Mouse (Mus musculus): ENCODE measurements around the gene Gal3st1. TPM values are rescaled to one million over a fixed set of nuclear protein-coding genes. Genes with fewer than 3 reads are reported as not detected.

The Gal3st1 gene
- total RNA-seq (2023; ENCODE audit: inconsistent age): 0.29 to 0.36 TPM in 2 of 4 replicates, not detected in the others

DNA sequence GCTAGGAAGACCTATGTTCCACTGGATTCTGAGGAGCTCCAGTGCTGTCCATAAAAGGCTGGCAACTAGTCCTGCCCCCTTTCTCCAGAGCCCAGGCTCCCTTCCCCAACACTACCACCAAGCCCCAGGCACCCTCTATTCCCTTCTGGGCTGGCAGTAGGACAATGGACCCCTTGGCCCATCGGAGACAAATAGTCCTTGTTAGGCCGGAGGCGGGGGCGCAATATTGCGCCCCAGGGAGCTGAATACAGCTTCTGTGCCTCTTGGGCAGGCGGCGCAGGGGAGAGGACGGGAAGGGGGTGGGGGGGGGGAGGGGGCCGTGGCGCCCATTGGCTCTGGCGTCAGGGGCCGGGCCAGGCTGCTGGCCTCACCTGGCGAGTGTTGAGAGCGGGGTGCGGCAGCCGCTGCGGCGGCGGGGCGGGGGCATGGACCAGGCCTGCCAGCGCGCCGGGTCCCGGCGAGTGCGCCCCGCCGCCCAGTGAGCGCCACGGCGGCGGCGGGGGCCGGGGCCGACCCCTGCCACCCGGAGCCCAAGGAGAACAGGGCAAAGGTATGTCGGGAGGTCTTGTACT, at the start of gene Gal3st1:
Gene Gal3st1 (plus strand): TSS at position 346 of the 572 bp plus-strand sequence.

DNA sequence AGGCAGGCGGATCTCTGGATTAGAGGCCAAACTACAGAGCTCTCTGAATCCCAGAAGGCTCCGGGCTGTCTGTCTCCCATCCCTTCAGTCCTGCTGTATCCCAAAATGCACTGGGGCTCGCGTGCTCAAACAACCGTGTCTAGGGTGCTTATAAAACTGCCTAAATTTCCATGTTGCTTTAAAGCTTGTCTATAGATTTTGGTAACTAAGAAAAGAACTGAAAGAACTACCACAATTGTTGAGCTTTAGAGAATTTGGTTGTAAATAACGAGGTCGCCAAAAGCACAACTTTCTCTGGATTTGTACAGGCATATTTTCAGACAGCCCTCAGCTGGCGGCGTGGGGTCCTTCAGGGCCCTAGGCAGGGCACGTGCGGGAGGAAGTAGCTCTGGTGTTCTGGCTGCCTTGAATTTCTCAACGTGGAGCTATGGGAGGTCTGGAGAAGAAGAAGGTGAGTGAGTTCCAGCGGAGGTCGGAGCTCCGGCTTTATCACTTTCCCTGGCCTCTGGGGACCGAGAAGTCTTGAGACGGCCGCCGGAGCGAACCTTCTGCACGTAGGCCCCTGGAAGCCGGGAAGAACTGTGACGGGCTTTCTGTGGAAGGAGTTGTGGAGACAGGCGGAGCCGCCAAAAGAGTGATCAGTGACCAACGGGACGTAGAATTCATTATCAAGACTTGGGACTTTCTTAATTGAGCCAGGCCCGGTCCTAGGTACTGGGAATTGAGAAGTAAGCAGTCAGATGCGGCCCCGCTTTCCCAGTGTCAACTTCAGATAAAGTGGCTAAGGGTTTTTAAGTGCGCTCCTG, 19.6 kb upstream of the Gal3st1 start, which contains the start of gene Pes1:
Gene Pes1 (plus strand): TSS at position 366 of the 806 bp plus-strand sequence.

DNA sequence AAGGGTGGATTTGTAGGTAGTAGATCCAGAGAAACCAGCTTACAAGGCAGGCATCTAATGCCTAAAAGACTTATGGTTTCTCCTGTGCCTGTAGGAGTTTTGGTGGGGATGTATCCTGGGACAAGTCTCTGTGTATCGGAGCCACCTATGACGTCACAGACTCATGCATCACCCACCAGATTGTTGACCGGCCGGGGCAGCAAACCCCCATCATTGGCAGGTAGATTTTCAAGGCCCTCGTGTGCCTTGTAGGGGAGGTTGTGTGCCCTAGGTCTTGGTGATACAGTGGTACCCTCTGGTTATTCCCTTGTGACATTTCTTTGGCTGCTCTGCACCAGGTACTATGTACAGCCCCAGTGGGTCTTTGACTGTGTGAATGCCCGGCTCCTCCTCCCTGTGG, 6.8 kb upstream of the Gal3st1 start, which contains the start of gene 4930556J24Rik:
Gene 4930556J24Rik (minus strand): TSS at position 101 of the 400 bp plus-strand sequence.

DNA sequence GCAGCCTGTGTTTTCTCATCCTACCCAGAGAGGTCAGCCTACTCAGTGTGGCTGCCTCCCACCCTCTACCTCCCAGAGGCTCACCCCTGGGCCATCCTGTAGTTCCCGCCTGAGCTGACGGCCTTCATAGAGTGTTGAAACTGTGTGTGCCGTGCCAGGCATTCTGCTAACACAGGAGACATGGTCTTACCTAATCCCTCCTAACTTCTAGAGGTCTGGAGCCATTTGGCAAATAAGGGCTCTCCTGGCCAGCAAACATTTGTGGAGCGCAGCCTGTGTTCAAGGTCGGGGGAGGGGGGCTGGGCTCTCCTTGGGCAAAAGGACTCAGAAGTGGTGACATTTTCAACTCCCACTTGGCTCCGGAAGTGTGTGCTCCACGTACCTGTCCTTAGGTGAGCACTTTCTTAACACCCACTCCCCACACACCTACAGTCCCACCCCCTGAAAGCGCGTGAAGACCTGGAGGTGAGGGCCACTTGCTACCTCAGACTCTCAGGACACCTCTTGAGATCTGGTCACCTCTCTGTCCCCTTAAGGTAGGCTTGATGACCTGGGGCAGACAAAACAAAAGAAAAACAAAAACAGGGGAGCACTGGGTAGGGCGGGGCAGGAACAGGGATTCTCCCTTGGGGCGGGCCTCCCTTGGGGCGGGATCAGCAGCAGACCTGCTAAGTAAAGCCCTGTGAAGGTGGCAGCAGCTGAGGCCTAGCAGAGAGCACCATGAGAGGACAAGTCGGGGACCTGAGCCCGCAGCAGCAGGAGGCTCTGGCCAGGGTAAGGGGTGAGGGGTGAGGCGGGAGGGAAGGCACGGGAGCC, 47.9 kb downstream of the Gal3st1 start, which contains the start of gene Sec14l4:
Gene Sec14l4 (plus strand): TSS at position 337 of the 816 bp plus-strand sequence.

Other genes starting within 250 kb of the Gal3st1 start
- gene Osbp2, start 119.7 kb upstream of the Gal3st1 start, total RNA-seq (2023; ENCODE audit: inconsistent age): not detected in 4 replicates
- 0.84 to 1.5 TPM (median 0.98 TPM) in 4 replicates for gene 4921536K21Rik, start 88.5 kb upstream of the Gal3st1 start, total RNA-seq (2023; ENCODE audit: inconsistent age)
- gene Dusp18, start 88.4 kb upstream of the Gal3st1 start, total RNA-seq (2023; ENCODE audit: inconsistent age): 21.1 to 25.3 TPM (median 23.7 TPM) in 4 replicates
- gene Slc35e4, start 69.0 kb upstream of the Gal3st1 start, total RNA-seq (2023; ENCODE audit: inconsistent age): 7.0 to 8.9 TPM (median 7.8 TPM) in 4 replicates
- gene Tcn2, start 51.5 kb upstream of the Gal3st1 start, total RNA-seq (2023; ENCODE audit: inconsistent age): 24.6 to 26.8 TPM (median 26.2 TPM) in 4 replicates
- gene Pes1, start 19.7 kb upstream of the Gal3st1 start, total RNA-seq (2023; ENCODE audit: inconsistent age): 84.1 to 95.1 TPM (median 92.3 TPM) in 4 replicates
- gene 4930556J24Rik, start 6.9 kb upstream of the Gal3st1 start, total RNA-seq (2023; ENCODE audit: inconsistent age): not detected in 4 replicates
- not detected in 4 replicates for gene Sec14l4, start 47.8 kb downstream of the Gal3st1 start, total RNA-seq (2023; ENCODE audit: inconsistent age)
- not detected in 4 replicates for gene Sec14l3, start 81.2 kb downstream of the Gal3st1 start, total RNA-seq (2023; ENCODE audit: inconsistent age)
- 0.38 to 1.8 TPM (median 1.3 TPM) in 4 replicates for gene Mtfp1, start 111.8 kb downstream of the Gal3st1 start, total RNA-seq (2023; ENCODE audit: inconsistent age)
- gene Sec14l2, start 139.8 kb downstream of the Gal3st1 start, total RNA-seq (2023; ENCODE audit: inconsistent age): 0.81 to 1.3 TPM in 2 of 4 replicates, not detected in the others
- gene Rnf215, start 151.6 kb downstream of the Gal3st1 start, total RNA-seq (2023; ENCODE audit: inconsistent age): 29.9 to 40.8 TPM (median 34.4 TPM) in 4 replicates
- 7.6 to 12.7 TPM (median 9.2 TPM) in 4 replicates for gene Ccdc157, start 176.7 kb downstream of the Gal3st1 start, total RNA-seq (2023; ENCODE audit: inconsistent age)
- gene Sf3a1, start 176.7 kb downstream of the Gal3st1 start, total RNA-seq (2023; ENCODE audit: inconsistent age): 55.7 to 69.9 TPM (median 65.6 TPM) in 4 replicates
- gene Tbc1d10a, start 203.2 kb downstream of the Gal3st1 start, total RNA-seq (2023; ENCODE audit: inconsistent age): 44.2 to 53.3 TPM (median 48.1 TPM) in 4 replicates
- 2.5 to 4.3 TPM (median 3.1 TPM) in 4 replicates for gene Castor1, start 234.6 kb downstream of the Gal3st1 start, total RNA-seq (2023; ENCODE audit: inconsistent age)

Data from B cell, adult (primary cell).